In genomic region chr9:54438246-54438645, GRCm38 (mm10) we compare ENCODE assay signal across 9 mouse cellular contexts.
A peak's percentile ranks its signal among the peaks of the same experiment; 100 is the strongest.
DNase-seq lines count a peak whose midpoint lies in the region; ATAC-seq and TF ChIP-seq lines count a peak whose summit lies in the region.
"Had no signal": no experiment of that assay in that cellular context is flagged by ENCODE, and none has a peak within 500 bp of the region (broad histone marks: within the 10 kb centered on the region; RNA-seq: fewer than 3 reads in every experiment).

No protein-coding gene starts in this region.

- H3K4me3 ChIP-seq in ES-E14 (ENCODE audit: insufficient read depth in 1 of 2, low read depth in 1 of 2, low read length in 2 of 2, poor library complexity in 1 of 2, severe bottlenecking in 1 of 2): no peak overlapping the region
- H3K4me3 ChIP-seq in bone marrow, adult 2 months (replicated peaks; ENCODE audit: control insufficient read depth, low read depth, low read length): no peak overlapping the region
- H3K4me3 ChIP-seq in forebrain, embryonic 15.5 days: no peak overlapping the region
- H3K4me3 ChIP-seq: limb, embryonic 13.5 days had no signal

- in situ Hi-C loops in ES-E14 (cut with MboI; ENCODE audit: low sequenced_read_pairs in 2 of 2, unreplicated experiment in 2 of 2): no loop called here

- no peak overlapping the region for H3K4me2 ChIP-seq in forebrain, embryonic 15.5 days (replicated peaks)
- H3K4me2 ChIP-seq: limb, embryonic 13.5 days had no signal

- peak; percentile 69 for TF ChIP-seq CTCF in bone marrow, adult 2 months (IDR thresholded peaks at IDR 0.05; ENCODE audit: control insufficient read depth, insufficient read depth, low read length)

- H3K27me3 ChIP-seq in forebrain, embryonic 15.5 days: no peaks in the 10 kb centered on the region
- H3K27me3 ChIP-seq: limb, embryonic 13.5 days had no signal

- H3K9ac ChIP-seq in ES-E14 (ENCODE audit: insufficient read depth, low read depth, low read length, poor library complexity, severe bottlenecking): no peak overlapping the region
- H3K9ac ChIP-seq in forebrain, embryonic 15.5 days (replicated peaks): no peak overlapping the region
- H3K9ac ChIP-seq: limb, embryonic 13.5 days had no signal

- 45% methylated on average over 2 of the region's 2 CpGs for WGBS in bone marrow, adult 2 months
- 26% methylated on average over 2 of the region's 2 CpGs for WGBS in forebrain, embryonic 15.5 days

- ATAC-seq in forebrain, embryonic 15.5 days (replicated peaks): 0 out of 2 replicates have a peak, but pooled peaks have one; percentile 68

- H3K36me3 ChIP-seq in ES-E14 (ENCODE audit: control insufficient read depth, insufficient read depth, low read length, poor library complexity, severe bottlenecking): no peaks in the 10 kb centered on the region
- H3K36me3 ChIP-seq in forebrain, embryonic 15.5 days: no peaks in the 10 kb centered on the region
- H3K36me3 ChIP-seq: limb, embryonic 13.5 days had no signal

- no peak for TF ChIP-seq POLR2A in bone marrow, adult 2 months (IDR thresholded peaks at IDR 0.05; ENCODE audit: borderline replicate concordance, control insufficient read depth, low read depth, low read length)

- DNase-seq in left cerebral cortex, adult 18-20 months (ENCODE audit: low spot score in 2 of 2): peak; percentile 15 to 36
- no peak for DNase-seq in left cerebral cortex, postnatal 36 days (ENCODE audit: low spot score in 2 of 2)
- DNase-seq in ES-E14 (ENCODE audit: low read depth, low spot score): peak; percentile 47
- DNase-seq in kidney, postnatal 25 days: peak; percentile 46 to 61
- peak; percentile 8 for DNase-seq in retina, adult 2 months (ENCODE audit: low read depth, low spot score)
- no peak for DNase-seq in T-cell, adult 2 months (ENCODE audit: low spot score)

- no peaks in the 10 kb centered on the region for H3K9me3 ChIP-seq in ES-E14 (ENCODE audit: control insufficient read depth, insufficient read depth, low read depth, low read length)
- H3K9me3 ChIP-seq in forebrain, embryonic 15.5 days: no peaks in the 10 kb centered on the region
- H3K9me3 ChIP-seq: limb, embryonic 13.5 days had no signal

- H3K4me1 ChIP-seq in ES-E14 (ENCODE audit: control insufficient read depth in 2 of 2, insufficient read depth in 2 of 2, low read length in 2 of 2, poor library complexity in 1 of 2): no peaks in the 10 kb centered on the region
- no peaks in the 10 kb centered on the region for H3K4me1 ChIP-seq in bone marrow, adult 2 months (ENCODE audit: control insufficient read depth, insufficient read depth, low read length)
- H3K4me1 ChIP-seq in forebrain, embryonic 15.5 days: no peaks in the 10 kb centered on the region
- H3K4me1 ChIP-seq: limb, embryonic 13.5 days had no signal

- no peak overlapping the region for H3K27ac ChIP-seq in ES-E14 (ENCODE audit: insufficient read depth, low read depth, low read length, poor library complexity, severe bottlenecking)
- H3K27ac ChIP-seq in bone marrow, adult 2 months (ENCODE audit: control insufficient read depth, insufficient read depth, low read depth, low read length, poor library complexity): no peak overlapping the region
- no peak overlapping the region for H3K27ac ChIP-seq in forebrain, embryonic 15.5 days (replicated peaks)
- H3K27ac ChIP-seq: limb, embryonic 13.5 days had no signal

- intact Hi-C loops in left cerebral cortex, postnatal 36 days (cut with DNase I): no loop called here

TF ChIP-seq in ES-E14, 5 proteins besides CTCF, POLR2A, EP300 and RAD21:
- no peak for TF ChIP-seq MAFK (IDR thresholded peaks at IDR 0.05; ENCODE audit: insufficient read depth, low read depth, low read length)
- TF ChIP-seq ZC3H11A (IDR thresholded peaks at IDR 0.05; ENCODE audit: borderline replicate concordance, low read depth, low read length): peak; percentile 39; the same call in 1 of the 2 replicates
- TF ChIP-seq ZNF384 (IDR thresholded peaks at IDR 0.05; ENCODE audit: low read depth, low read length): no peak

Comparison
In these comparisons a context has a peak if more than half of its experiments do, and no peak if none do; other contexts are left out.
1. DNase-seq: peak in left cerebral cortex, adult 18-20 months (2 of 2), ES-E14 (single experiment), kidney, postnatal 25 days (2 of 2) and retina, adult 2 months (single experiment); none in left cerebral cortex, postnatal 36 days (0 of 2) and T-cell, adult 2 months (single experiment).